Mouse (Mus musculus) heart, adult 2 months (tissue): Measurements from ENCODE around the gene Pdhx. TPM values are rescaled to one million over a fixed set of nuclear protein-coding genes. Genes with fewer than 3 reads are reported as not detected.

ENCODE experiments used
- DNase-seq, 2 experiments: peaks; one replicate each; pipeline ENCODE4 v3.0.0; 2021
- H3K27ac ChIP-seq: fragments of 200-600 bp; 2 replicates; pipeline ENCODE4 v1.8.1; 2022
- H3K27me3 ChIP-seq: fragments of 200-500 bp; 2 replicates; pipeline ENCODE4 v1.6.1; 2012; ENCODE audit warnings: mild to moderate bottlenecking, low read length, inconsistent platforms, mixed read lengths; ENCODE audit not compliant: control insufficient read depth, insufficient read depth
- H3K36me3 ChIP-seq: fragments of 200-500 bp; 2 replicates; pipeline ENCODE4 v1.6.1; 2012; ENCODE audit warnings: low read length, inconsistent platforms; ENCODE audit not compliant: control insufficient read depth, insufficient read depth
- H3K4me1 ChIP-seq: fragments of 200-500 bp; 2 replicates; pipeline ENCODE4 v1.6.1; 2011; ENCODE audit warnings: low read length; ENCODE audit not compliant: control insufficient read depth, insufficient read depth
- H3K4me3 ChIP-seq: fragments of 200-600 bp; 2 replicates; pipeline ENCODE4 v1.8.1; 2022
- H3K79me2 ChIP-seq: fragments of 200-500 bp; replicated peaks from 2 replicates; pipeline ENCODE4 v1.6.1; 2012; ENCODE audit warnings: mild to moderate bottlenecking, inconsistent platforms, low read length, moderate library complexity, mixed read lengths; ENCODE audit not compliant: control insufficient read depth, insufficient read depth
- H3K9ac ChIP-seq: fragments of 200-500 bp; 2 replicates; pipeline ENCODE4 v1.6.1; 2012; ENCODE audit warnings: low read depth, mild to moderate bottlenecking, control low read depth, inconsistent platforms, low read length, mixed read lengths
- CTCF ChIP-seq: fragments of 200-600 bp; IDR thresholded peaks from 2 replicates; pipeline ENCODE4 v1.8.1; 2022; ENCODE audit warnings: antibody characterized with exemption, mild to moderate bottlenecking, moderate library complexity
- EP300 ChIP-seq: fragments of 200-500 bp; IDR thresholded peaks from 2 replicates; pipeline ENCODE4 v1.6.1; 2011; ENCODE audit warnings: low read depth, low read length, control low read depth; ENCODE audit not compliant: insufficient read depth
- POLR2A ChIP-seq: fragments of 200-500 bp; IDR thresholded peaks from 2 replicates; pipeline ENCODE4 v1.6.1; 2011; ENCODE audit warnings: mild to moderate bottlenecking, low read depth, low read length, control low read depth; ENCODE audit not compliant: insufficient read depth
- WGBS: fragments of 180-500 bp; shearing (Covaris S2); methylation state at CpG from one replicate; pipeline ENCODE4 v1.1.7; 2018; 5-methylcytosine and 5-hydroxymethylcytosine counted together
- intact Hi-C: fragments of 180-260 bp; cut with DNase I; formaldehyde crosslinking; loops from one replicate; pipeline ENCODE4 v1.15.1; 2025
- polyA plus RNA-seq: library from polyadenylated mRNA; depleted of rRNA; stranded (reverse); fragments of >200 nt; gene quantifications from 2 replicates; pipeline ENCODE4 v1.2.3, GENCODE M21; 2012
- total RNA-seq, 2 experiments: library from RNA; stranded (reverse); gene quantifications; 2 replicates each; pipeline ENCODE4 v1.2.3; 2021

Gene Pdhx
- total and polyA plus RNA-seq, 3 experiments, result 102 to 162 (median 147) TPM

DNA sequence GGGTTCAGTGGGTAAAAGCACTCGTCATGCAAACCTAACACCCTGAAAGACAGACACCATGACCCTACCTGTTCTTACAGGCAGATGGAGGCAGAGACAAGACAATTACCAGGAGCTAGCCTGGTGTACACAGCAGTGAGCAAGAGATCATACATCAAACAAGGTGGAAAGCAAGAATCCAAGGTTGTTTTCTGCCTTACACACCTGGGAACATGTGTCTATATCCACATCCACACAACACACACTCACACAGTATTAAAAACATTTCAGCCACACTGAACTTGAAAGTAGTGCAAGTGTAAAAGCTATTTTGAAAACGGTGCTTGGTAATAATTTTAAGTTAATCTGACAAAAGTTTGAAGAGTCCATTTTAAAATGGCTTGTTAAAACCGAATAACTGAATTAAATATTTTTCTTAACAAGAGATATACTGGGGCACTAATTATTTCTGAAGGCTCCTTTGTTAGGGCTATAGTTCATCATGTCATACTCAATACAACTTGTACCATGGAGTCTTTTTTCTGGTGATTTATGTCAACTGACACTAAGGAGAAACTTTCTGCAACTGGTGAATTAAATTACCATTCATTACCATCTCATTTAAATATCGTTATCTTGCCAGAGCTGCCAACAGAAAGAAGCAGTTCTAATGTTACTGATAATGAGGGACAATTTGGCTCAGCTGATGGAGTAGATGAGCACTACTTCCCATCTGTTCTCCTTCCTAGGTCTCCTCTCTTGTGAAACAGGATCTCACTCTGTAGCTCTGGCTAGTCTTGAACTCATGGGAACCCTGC is 52.9 kb downstream of the Pdhx start:
- intact Hi-C loops, result loop anchor here (2.0 kb wide), 1 partner anchor 432 kb away; no protein-coding TSS in a partner anchor

DNA sequence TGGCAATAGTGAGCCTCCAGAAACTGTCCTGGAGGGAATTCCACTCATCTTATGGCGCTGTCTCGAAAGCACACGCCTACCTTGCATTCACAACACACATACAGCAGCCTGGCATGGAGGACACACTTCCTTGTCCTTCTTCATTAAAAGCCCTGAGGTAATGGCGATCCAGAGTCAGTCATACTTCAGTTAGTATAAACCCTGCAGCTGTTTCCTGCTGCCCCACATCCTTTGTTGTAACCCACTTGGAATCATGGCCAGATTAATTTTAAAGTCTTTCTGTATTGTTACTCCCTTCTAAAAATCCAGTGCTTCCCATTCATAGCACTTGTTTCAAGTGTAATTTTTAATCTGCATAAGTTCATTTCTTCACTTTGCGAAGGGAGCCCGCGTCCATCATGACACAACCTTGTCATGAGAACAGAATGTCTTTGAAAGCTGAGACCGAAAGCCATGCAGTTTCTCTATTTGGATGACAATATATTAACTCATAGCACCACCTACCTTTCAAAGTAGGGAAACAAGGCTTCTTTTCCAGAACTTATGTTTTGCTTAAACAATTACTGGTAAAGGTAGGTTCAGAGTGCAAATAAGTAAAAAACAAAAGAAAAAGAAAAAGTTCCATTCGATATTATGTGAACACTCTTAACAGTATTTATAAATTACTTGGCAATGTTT is 54.4 kb downstream of the Pdhx start:
- Histone ChIP-seq H3K36me3 (no peaks in the 10 kb centered on the region), H3K27me3 (no peaks in the 10 kb centered on the region), H3K27ac (no peak overlapping the region), H3K4me3 (no peak overlapping the region), H3K9ac (no peak overlapping the region), H3K79me2 (no peaks in the 10 kb centered on the region), H3K4me1 (no peaks in the 10 kb centered on the region)
- peak; percentile 83 for TF ChIP-seq CTCF
- TF ChIP-seq POLR2A, result no peak
- intact Hi-C loops, result loop anchor here (1.0 to 2.0 kb wide), 3 partner anchors 216 to 336 kb away; no protein-coding TSS in a partner anchor
- no peak for DNase-seq
- WGBS, result 52% methylated on average over 9 of the region's 9 CpGs

More for the DNA sequence above, 52.9 kb downstream of the Pdhx start:
- H3K4me1 ChIP-seq, result no peaks in the 10 kb centered on the region
- TF ChIP-seq POLR2A (no peak), CTCF (no peak), EP300 (no peak)
- H3K36me3 ChIP-seq, result no peaks in the 10 kb centered on the region
- no peak overlapping the region for H3K27ac ChIP-seq
- H3K79me2 ChIP-seq, result no peaks in the 10 kb centered on the region
- no peak overlapping the region for H3K9ac ChIP-seq
- 89% methylated on average over 4 of the region's 4 CpGs for WGBS
- H3K27me3 ChIP-seq, result no peaks in the 10 kb centered on the region
- no peak overlapping the region for H3K4me3 ChIP-seq
- no peak for DNase-seq

DNA sequence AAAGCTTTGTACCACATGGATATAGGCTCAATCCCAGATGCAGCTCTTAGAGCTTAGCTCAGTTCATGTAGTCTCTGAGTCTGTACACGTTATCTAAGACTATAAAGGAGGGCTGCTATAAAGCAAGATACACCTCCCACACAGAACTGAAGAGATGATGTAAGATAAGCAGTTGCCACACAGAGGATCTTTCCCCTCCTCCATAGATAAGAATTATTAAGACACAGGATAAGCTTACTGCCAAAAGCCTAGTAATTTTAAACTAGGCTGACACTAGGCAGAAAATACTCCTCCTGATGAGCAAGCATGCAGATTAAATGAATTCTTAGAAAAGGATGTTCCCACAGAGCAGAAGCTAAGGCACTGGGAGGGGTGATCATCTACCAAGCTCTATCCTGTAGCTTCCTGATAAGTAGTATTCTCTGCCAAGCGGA is 55.9 kb downstream of the Pdhx start:
- intact Hi-C loops, result no loop called here
- Histone ChIP-seq H3K4me3 (no peak overlapping the region), H3K36me3 (no peaks in the 10 kb centered on the region), H3K79me2 (no peaks in the 10 kb centered on the region), H3K27ac (no peak overlapping the region), H3K4me1 (no peaks in the 10 kb centered on the region), H3K9ac (no peak overlapping the region), H3K27me3 (no peaks in the 10 kb centered on the region)
- no peak for TF ChIP-seq CTCF
- no peak for TF ChIP-seq EP300
- no peak for TF ChIP-seq POLR2A
- no peak for DNase-seq
- WGBS, result 62% methylated on average over 2 of the region's 2 CpGs

DNA sequence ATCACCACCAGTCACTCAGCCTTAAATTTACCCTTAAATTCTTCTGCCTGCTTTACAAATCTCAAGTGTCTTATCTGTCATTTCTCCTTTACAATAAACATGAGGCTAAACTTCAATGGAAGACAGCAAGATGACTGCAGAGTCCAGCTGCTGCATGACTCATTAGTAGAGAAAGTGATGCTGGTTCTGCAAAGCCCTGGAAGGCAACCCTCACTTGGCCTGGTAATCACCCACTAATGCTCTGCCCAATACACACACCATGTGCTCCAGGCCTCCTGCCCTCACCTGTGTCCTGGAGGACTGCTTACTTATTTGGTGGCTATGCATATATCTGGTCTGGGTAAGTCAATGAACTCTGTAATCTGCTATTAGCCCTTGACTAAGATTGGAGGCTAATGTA is 57.2 kb downstream of the Pdhx start:
- Histone ChIP-seq H3K79me2 (no peaks in the 10 kb centered on the region), H3K4me3 (no peak overlapping the region), H3K27me3 (no peaks in the 10 kb centered on the region), H3K4me1 (no peaks in the 10 kb centered on the region), H3K27ac (no peak overlapping the region), H3K36me3 (no peaks in the 10 kb centered on the region), H3K9ac (no peak overlapping the region)
- TF ChIP-seq EP300, result no peak
- no peak for TF ChIP-seq CTCF
- no peak for TF ChIP-seq POLR2A
- DNase-seq, result no peak
- intact Hi-C loops, result no loop called here

DNA sequence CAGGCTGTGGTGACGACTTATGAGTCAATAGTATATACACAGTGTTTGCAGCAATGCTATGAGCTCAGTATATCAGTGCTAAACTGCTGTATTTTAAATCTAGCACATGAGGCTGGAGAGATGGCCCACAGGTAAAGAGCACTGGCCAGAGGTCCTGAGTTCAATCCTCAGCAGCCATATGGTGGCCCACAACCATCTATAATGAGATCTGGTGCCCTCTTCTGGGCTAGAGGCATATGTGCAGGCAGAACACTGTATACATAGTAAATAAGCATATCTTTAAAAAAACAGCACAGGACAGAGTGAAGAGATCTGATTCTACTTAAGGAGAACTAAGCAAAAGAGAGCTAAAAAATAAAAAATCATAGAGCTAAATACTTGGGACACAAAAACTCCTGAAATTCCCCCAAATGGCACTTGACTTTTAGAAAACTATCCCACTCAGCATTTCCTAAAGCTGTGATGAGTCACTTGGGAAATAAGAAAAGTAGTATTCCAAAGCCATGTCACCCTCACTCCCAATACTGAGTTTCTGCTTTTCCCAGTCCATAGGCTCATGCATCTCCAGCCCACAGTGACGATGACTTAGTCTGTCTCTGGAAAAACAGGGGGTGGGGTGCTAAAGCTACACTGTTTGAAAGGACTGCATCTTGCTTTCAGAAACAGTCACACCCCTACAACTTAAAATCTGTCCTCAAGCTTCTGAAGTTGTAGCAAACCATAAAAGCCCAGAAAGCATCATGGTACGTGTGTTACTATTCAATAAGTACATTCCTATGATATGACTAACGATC is 60.3 kb downstream of the Pdhx start:
- WGBS, result 86% methylated on average over 4 of the region's 4 CpGs
- H3K4me1 ChIP-seq, result peaks cover 2% of the 10 kb centered on the region
- TF ChIP-seq POLR2A, result no peak
- no peak for TF ChIP-seq EP300
- peak; percentile 57 for TF ChIP-seq CTCF
- H3K4me3 ChIP-seq, result no peak overlapping the region
- H3K36me3 ChIP-seq, result no peaks in the 10 kb centered on the region
- intact Hi-C loops, result no loop called here
- no peak for DNase-seq
- H3K27ac ChIP-seq, result no peak overlapping the region
- no peaks in the 10 kb centered on the region for H3K27me3 ChIP-seq
- no peak overlapping the region for H3K9ac ChIP-seq
- no peaks in the 10 kb centered on the region for H3K79me2 ChIP-seq
